Mouse (Mus musculus) intestine, embryonic 14.5 days (tissue): ENCODE measurements around the gene Chd4. TPM values are rescaled to one million over a fixed set of nuclear protein-coding genes. Genes with fewer than 3 reads are reported as not detected.
"Not testable (repeated sequence)": the region's sequence is repeated elsewhere in the genome, so short reads cannot be mapped to it uniquely, and the experiment has no call there.

Experiments used
- ATAC-seq: fragments of 200-750 bp; cut with Nextera tagmentation; replicated peaks from 2 replicates; pipeline ENCODE4 v1.8.0; 2017; ENCODE audit warnings: low read depth, moderate number of reproducible peaks, moderate TSS enrichment, moderate library complexity; ENCODE audit not compliant: low FRiP score, low TSS enrichment
- DNase-seq: peaks from one replicate; pipeline ENCODE4 v3.0.0-alpha.2; 2018; ENCODE audit warnings: low spot score
- H3K27ac ChIP-seq: fragments of 300-500 bp; sonication (generic); 2 replicates; pipeline ENCODE4 v1.5.1; 2014; ENCODE audit warnings: low read depth, mild to moderate bottlenecking, control low read depth
- H3K27me3 ChIP-seq: fragments of 300-500 bp; sonication (generic); replicated peaks from 2 replicates; pipeline ENCODE4 v1.6.1; 2014; ENCODE audit warnings: low read length, control low read depth; ENCODE audit not compliant: control insufficient read depth, insufficient read depth
- H3K36me3 ChIP-seq: fragments of 300-500 bp; sonication (generic); 2 replicates; pipeline ENCODE4 v1.6.1; 2014; ENCODE audit warnings: low read length, control low read depth; ENCODE audit not compliant: control insufficient read depth, insufficient read depth
- H3K4me1 ChIP-seq: fragments of 300-500 bp; sonication (generic); replicated peaks from 2 replicates; pipeline ENCODE4 v1.6.1; 2014; ENCODE audit warnings: low read length, control low read depth, mixed read lengths; ENCODE audit not compliant: control insufficient read depth, insufficient read depth
- H3K4me2 ChIP-seq: fragments of 300-500 bp; sonication (generic); 2 replicates; pipeline ENCODE4 v1.6.1; 2014; ENCODE audit warnings: low read length
- H3K4me3 ChIP-seq: fragments of 300-500 bp; sonication (generic); 2 replicates; pipeline ENCODE4 v1.5.1; 2014; ENCODE audit warnings: low read depth, low read length, control low read depth, mixed read lengths
- H3K9ac ChIP-seq: fragments of 300-500 bp; sonication (generic); 2 replicates; pipeline ENCODE4 v1.6.1; 2014; ENCODE audit warnings: mild to moderate bottlenecking, low read length
- H3K9me3 ChIP-seq: fragments of 300-500 bp; sonication (generic); 2 replicates; pipeline ENCODE4 v1.6.1; 2016; ENCODE audit warnings: low read length, control low read depth; ENCODE audit not compliant: control insufficient read depth
- WGBS: fragments of 180-500 bp; shearing (Covaris S2); extraction: QIAGEN DNeasy Blood & Tissue Kit; methylation state at CpG from one replicate; pipeline ENCODE4 v1.1.7; 2014; 5-methylcytosine and 5-hydroxymethylcytosine counted together
- polyA plus RNA-seq: library from polyadenylated mRNA; unstranded; fragments of >200 nt; fragmentation: Nextera tagmentation; extraction: Ambion mirVana; gene quantifications from 2 replicates; pipeline ENCODE4 v1.2.1, GENCODE M21; 2014

The Chd4 gene
- polyA plus RNA-seq, 1 experiment from 2014 or later, result 74.8 TPM

DNA sequence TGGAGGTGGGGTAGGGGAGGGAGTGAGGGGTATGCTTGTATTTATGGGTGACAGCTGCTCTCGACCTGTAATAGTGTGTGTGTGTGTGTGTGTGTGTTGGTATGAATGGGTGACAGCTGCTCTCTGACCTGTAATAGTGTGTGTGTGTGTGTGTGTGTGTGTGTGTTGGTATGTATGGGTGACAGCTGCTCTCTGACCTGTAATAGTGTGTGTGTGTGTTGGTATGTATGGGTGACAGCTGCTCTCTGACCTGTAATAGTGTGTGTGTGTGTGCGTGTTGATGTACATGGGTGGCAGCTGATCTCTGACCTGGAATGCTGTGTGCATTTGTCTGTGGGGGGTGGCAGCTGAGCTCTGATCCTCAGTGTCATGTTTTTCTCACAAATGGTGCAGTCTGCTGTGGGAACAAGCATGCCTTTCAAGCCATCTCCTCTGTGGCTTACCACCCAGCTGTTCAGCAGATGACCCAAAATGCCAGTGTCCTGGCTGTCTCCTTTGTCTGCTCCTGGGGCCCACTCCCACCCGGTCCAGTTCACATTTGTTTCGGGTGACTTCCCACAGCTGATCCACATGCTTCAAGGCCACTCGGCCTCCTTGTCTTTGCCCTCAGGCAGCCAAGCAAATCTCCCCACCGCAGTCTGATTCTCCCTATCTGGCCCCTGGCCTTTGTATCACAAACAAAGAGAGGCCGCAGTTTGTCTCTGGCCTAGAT lies 61.3 kb downstream of the Chd4 start:
- Histone ChIP-seq H3K4me1 (0 out of 2 replicates have a peak, but pooled peaks cover 8% of the 10 kb centered on the region), H3K4me2 (no peak overlapping the region), H3K27me3 (no peaks in the 10 kb centered on the region), H3K4me3 (no peak overlapping the region), H3K9me3 (no peaks in the 10 kb centered on the region), H3K27ac (no peak overlapping the region), H3K36me3 (peaks cover 55% of the 10 kb centered on the region), H3K9ac (no peak overlapping the region)
- no peak for DNase-seq
- 62% methylated on average over 7 of the region's 7 CpGs for WGBS
- ATAC-seq, result no peak

DNA sequence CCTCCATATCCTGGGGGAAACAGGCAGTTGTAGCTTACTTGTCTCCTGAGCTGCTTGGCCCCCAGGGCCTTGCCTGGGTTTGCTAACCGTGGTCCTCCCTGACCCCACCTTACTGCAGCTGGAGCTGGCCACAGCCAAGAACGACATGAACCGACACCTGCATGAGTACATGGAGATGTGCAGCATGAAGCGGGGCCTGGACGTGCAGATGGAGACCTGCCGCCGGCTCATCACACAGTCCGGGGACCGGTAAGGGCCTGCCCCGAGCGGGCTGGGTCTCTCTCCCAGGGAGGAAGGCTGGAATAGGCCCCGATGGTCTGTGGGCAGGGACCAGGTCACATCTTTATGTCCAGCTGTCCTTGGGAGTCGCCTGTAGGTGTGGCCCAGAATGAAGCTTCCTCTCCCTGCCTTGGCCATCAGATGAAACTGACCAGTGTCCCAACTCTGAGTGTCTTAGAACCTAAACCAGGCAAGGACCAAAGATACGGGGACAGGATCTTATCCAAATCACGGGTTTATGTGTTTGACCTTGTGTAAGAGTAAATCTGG lies 63.2 kb downstream of the Chd4 start:
- no peaks in the 10 kb centered on the region for H3K27me3 ChIP-seq
- H3K36me3 ChIP-seq, result peaks cover 51% of the 10 kb centered on the region
- no peaks in the 10 kb centered on the region for H3K9me3 ChIP-seq
- DNase-seq (no peak), ATAC-seq (no peak)
- no peak overlapping the region for H3K27ac ChIP-seq
- H3K4me3 ChIP-seq, result no peak overlapping the region
- WGBS, result 85% methylated on average over 15 of the region's 15 CpGs
- H3K4me2 ChIP-seq, result no peak overlapping the region
- no peak overlapping the region for H3K9ac ChIP-seq
- peaks cover 17% of the 10 kb centered on the region for H3K4me1 ChIP-seq

DNA sequence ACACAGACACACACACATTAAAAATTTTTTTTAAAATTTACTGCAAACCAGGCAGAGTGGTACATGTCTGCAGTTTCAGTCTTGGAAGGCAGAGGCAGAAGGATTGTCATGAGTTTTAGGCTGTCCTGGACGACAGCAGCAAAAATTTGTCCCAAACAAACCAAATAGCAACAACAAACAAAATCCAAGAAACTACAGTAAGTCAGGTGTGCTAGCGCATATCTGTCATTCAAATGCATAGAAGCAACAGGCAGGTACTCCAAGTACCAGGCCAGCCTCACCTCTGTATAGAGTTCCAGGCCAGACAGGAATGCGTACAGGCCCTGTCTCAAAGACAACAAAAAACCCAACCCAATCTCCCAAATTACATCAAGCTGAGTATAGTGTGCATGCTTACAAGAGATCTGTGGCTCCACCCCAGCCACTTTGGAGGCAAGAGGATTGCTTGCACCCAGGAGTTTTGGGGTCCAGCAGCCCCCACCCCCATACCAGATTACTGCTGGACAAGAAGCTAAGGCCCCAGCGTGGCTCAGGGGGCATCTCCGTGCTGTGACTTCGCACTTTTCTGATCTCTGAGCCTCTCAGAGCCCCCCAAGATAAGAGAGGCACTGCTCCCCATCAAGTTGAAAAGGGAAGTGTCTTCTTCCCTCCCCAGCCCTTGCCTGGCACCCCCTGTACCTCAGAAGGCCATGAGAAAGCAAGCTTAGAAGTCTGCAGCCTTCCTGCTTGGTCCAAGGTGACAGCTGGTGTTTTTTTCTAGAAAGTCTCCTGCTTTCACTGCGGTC lies 64.2 kb downstream of the Chd4 start:
- H3K4me1 ChIP-seq, result peaks cover 19% of the 10 kb centered on the region
- H3K4me2 ChIP-seq, result no peak overlapping the region
- H3K36me3 ChIP-seq, result peaks cover 54% of the 10 kb centered on the region
- DNase-seq (no peak), ATAC-seq (no peak)
- no peaks in the 10 kb centered on the region for H3K9me3 ChIP-seq
- 71% methylated on average over 7 of the region's 7 CpGs for WGBS
- H3K27me3 ChIP-seq, result no peaks in the 10 kb centered on the region
- no peak overlapping the region for H3K4me3 ChIP-seq
- no peak overlapping the region for H3K9ac ChIP-seq
- H3K27ac ChIP-seq, result peak overlapping the region; percentile 45; the same call in 1 of the 2 replicates

DNA sequence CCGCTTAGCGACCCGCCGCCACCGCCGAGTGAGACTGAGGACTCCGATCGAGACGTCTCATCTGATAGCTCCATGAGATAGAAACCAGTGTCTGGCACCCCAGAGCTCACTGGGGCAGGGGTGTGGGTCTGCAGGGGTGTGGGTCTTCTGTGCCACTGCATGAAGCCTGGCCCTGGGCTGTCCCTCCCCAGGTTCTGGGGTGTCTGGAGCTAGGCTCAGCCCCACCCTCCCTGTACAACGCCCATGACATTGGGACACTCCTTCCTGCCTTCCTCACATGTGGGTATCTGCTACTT lies 64.7 kb downstream of the Chd4 start:
- Histone ChIP-seq H3K4me3 (no peak overlapping the region), H3K4me2 (no peak overlapping the region), H3K9ac (no peak overlapping the region), H3K4me1 (peaks cover 19% of the 10 kb centered on the region), H3K27ac (peak overlapping the region; percentile 45; the same call in 1 of the 2 replicates), H3K36me3 (peaks cover 54% of the 10 kb centered on the region), H3K9me3 (no peaks in the 10 kb centered on the region), H3K27me3 (no peaks in the 10 kb centered on the region)
- DNase-seq (no peak), ATAC-seq (no peak)
- WGBS, result 42% methylated on average over 10 of the region's 10 CpGs

DNA sequence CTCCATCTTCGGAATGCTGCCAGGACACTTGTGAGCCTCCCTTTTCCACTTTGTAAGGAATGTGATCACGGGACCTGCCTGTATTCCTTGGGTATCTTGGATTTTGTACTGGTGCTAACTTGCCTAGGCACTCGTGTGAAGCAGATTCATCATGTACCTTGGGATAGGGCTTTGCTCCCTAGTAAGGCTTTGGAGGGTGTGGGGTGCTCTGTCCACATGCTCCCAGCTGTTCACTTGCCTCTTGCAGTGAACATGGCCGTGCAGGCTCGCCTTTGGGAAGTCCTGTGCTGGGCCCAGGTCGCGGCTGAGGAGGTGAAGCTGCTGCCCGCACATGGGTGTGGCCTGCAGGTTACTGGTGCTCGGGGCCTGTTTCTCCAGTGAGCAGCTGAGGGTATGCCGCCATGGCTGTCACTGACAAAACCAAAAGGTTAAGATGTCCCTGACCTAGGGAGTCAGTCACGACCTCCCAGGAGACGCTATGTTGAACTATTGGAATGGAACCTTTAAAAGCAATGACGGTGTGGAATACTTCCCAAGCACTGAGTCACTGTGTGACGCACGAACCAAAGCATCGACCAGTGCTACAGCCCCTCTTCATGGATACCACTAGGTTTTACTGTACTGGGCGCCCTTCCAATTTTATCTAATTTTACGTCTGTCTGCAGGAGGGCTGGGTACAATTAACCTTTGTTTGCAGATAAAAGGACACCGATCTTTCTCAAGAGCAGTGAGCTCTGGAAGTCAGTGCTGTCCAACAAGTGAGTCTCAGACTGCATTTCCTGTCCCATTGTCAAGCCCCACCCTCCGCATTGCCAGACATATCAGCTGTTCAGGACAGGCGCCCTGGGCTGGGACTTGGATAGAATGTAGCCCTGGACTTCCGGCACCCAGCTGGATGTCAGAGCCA lies 65.3 kb downstream of the Chd4 start:
- H3K4me1 ChIP-seq, result peaks cover 19% of the 10 kb centered on the region
- 16% methylated on average over 22 of the region's 22 CpGs for WGBS
- H3K9me3 ChIP-seq, result no peaks in the 10 kb centered on the region
- H3K4me3 ChIP-seq, result no peak overlapping the region
- H3K36me3 ChIP-seq, result peaks cover 54% of the 10 kb centered on the region
- peak overlapping the region; percentile 45; the same call in 1 of the 2 replicates for H3K27ac ChIP-seq
- peak; percentile 10; the same call in 1 of the 2 replicates for ATAC-seq
- H3K9ac ChIP-seq, result no peak overlapping the region
- no peaks in the 10 kb centered on the region for H3K27me3 ChIP-seq
- DNase-seq, result peak; percentile 81
- no peak overlapping the region for H3K4me2 ChIP-seq

DNA sequence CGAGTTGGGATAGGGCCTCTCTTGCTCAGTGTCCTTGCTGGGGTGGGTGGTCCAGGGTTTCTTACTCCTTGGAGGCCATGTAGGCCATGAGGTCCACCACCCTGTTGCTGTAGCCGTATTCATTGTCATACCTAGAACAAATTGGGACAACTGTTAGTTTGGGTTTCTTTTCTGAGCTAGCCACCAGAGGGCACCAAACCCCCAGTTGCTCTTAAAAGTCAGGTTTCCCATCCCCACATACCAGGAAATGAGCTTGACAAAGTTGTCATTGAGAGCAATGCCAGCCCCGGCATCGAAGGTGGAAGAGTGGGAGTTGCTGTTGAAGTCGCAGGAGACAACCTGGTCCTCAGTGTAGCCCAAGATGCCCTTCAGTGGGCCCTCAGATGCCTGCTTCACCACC lies 66.2 kb downstream of the Chd4 start:
- not testable (repeated sequence) for ATAC-seq, H3K9ac ChIP-seq, H3K4me2 ChIP-seq, H3K27ac ChIP-seq, H3K27me3 ChIP-seq, H3K9me3 ChIP-seq, H3K4me3 ChIP-seq
- peak; percentile 84 for DNase-seq
- Histone ChIP-seq H3K36me3 (peaks cover 54% of the 10 kb centered on the region), H3K4me1 (peaks cover 24% of the 10 kb centered on the region)
- 16% methylated on average over 3 of the region's 5 CpGs for WGBS

DNA sequence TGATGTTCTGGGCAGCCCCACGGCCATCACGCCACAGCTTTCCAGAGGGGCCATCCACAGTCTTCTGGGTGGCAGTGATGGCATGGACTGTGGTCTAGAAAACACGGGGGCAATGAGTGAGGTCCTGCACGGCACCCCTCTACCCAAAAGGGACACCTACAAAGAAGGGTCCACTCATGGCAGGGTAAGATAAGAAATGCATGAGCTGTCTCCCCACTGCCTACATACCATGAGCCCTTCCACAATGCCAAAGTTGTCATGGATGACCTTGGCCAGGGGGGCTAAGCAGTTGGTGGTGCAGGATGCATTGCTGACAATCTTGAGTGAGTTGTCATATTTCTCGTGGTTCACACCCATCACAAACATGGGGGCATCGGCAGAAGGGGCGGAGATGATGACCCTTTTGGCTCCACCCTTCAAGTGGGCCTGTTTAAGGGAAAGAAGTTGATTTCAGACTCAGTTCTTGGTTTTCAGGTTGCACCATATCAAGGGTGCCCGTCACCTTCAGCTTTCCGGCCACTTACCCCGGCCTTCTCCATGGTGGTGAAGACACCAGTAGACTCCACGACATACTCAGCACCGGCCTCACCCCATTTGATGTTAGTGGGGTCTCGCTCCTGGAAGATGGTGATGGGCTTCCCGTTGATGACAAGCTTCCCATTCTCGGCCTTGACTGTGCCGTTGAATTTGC lies 67.0 kb downstream of the Chd4 start:
- Histone ChIP-seq H3K4me1 (peaks cover 31% of the 10 kb centered on the region), H3K4me2 (peak overlapping the region; percentile 15; the same call in 1 of the 2 replicates), H3K36me3 (peaks cover 60% of the 10 kb centered on the region), H3K4me3 (peak overlapping the region; percentile 1; the same call in 1 of the 2 replicates)
- not testable (repeated sequence) for ATAC-seq, H3K9me3 ChIP-seq, H3K27me3 ChIP-seq, H3K9ac ChIP-seq, H3K27ac ChIP-seq, DNase-seq
- WGBS, result 76% methylated on average over 11 of the region's 16 CpGs
